Mouse (Mus musculus) heart, adult 2 months (tissue): Measurements from ENCODE around the gene S1pr5. TPM values are rescaled to one million over a fixed set of nuclear protein-coding genes. Genes with fewer than 3 reads are reported as not detected.

Experiments
- DNase-seq, 2 experiments: peaks; one replicate each; pipeline ENCODE4 v3.0.0; 2021
- H3K27ac ChIP-seq: fragments of 200-600 bp; 2 replicates; pipeline ENCODE4 v1.8.1; 2022
- H3K27me3 ChIP-seq: fragments of 200-500 bp; 2 replicates; pipeline ENCODE4 v1.6.1; 2012; ENCODE audit warnings: mild to moderate bottlenecking, low read length, inconsistent platforms, mixed read lengths; ENCODE audit not compliant: control insufficient read depth, insufficient read depth
- H3K36me3 ChIP-seq: fragments of 200-500 bp; 2 replicates; pipeline ENCODE4 v1.6.1; 2012; ENCODE audit warnings: low read length, inconsistent platforms; ENCODE audit not compliant: control insufficient read depth, insufficient read depth
- H3K4me1 ChIP-seq: fragments of 200-500 bp; 2 replicates; pipeline ENCODE4 v1.6.1; 2011; ENCODE audit warnings: low read length; ENCODE audit not compliant: control insufficient read depth, insufficient read depth
- H3K4me3 ChIP-seq: fragments of 200-600 bp; 2 replicates; pipeline ENCODE4 v1.8.1; 2022
- H3K79me2 ChIP-seq: fragments of 200-500 bp; replicated peaks from 2 replicates; pipeline ENCODE4 v1.6.1; 2012; ENCODE audit warnings: mild to moderate bottlenecking, inconsistent platforms, low read length, moderate library complexity, mixed read lengths; ENCODE audit not compliant: control insufficient read depth, insufficient read depth
- H3K9ac ChIP-seq: fragments of 200-500 bp; 2 replicates; pipeline ENCODE4 v1.6.1; 2012; ENCODE audit warnings: low read depth, mild to moderate bottlenecking, control low read depth, inconsistent platforms, low read length, mixed read lengths
- CTCF ChIP-seq: fragments of 200-600 bp; IDR thresholded peaks from 2 replicates; pipeline ENCODE4 v1.8.1; 2022; ENCODE audit warnings: antibody characterized with exemption, mild to moderate bottlenecking, moderate library complexity
- EP300 ChIP-seq: fragments of 200-500 bp; IDR thresholded peaks from 2 replicates; pipeline ENCODE4 v1.6.1; 2011; ENCODE audit warnings: low read depth, low read length, control low read depth; ENCODE audit not compliant: insufficient read depth
- POLR2A ChIP-seq: fragments of 200-500 bp; IDR thresholded peaks from 2 replicates; pipeline ENCODE4 v1.6.1; 2011; ENCODE audit warnings: mild to moderate bottlenecking, low read depth, low read length, control low read depth; ENCODE audit not compliant: insufficient read depth
- WGBS: fragments of 180-500 bp; shearing (Covaris S2); methylation state at CpG from one replicate; pipeline ENCODE4 v1.1.7; 2018; 5-methylcytosine and 5-hydroxymethylcytosine counted together
- intact Hi-C: fragments of 180-260 bp; cut with DNase I; formaldehyde crosslinking; loops from one replicate; pipeline ENCODE4 v1.15.1; 2025
- polyA plus RNA-seq: library from polyadenylated mRNA; depleted of rRNA; stranded (reverse); fragments of >200 nt; gene quantifications from 2 replicates; pipeline ENCODE4 v1.2.3, GENCODE M21; 2012
- total RNA-seq, 2 experiments: library from RNA; stranded (reverse); gene quantifications; 2 replicates each; pipeline ENCODE4 v1.2.3; 2021

Gene S1pr5
- total and polyA plus RNA-seq, 3 experiments: 1.2 to 1.5 (median 1.3) TPM

DNA sequence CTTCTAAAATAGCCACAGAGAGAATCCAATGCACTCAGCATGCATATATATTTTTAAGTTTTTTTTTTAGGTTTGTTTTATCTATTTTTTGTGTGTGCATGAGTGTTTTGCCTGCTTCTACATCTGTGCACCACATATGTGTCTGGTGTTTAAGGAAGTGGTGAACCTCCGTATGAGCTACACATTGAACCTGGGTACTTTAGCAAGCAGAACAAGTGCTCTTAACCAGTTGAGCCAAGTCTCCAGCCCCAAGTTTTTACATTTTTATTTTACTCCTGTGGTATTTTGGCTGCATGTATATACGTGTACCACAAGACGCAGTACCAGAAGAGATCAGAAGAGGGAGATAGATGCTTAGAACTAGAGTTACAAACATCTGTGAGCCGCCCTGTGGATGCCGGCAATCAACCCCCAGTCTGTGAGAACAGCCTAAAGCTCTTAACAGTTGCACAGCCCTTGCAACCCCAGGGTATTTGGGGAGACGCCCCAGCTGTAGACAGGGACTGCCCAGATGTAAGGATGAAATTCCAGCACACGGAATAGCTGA is 26.8 kb downstream of the S1pr5 start:
- WGBS: 18% methylated on average over 7 of the region's 7 CpGs
- DNase-seq: no peak

DNA sequence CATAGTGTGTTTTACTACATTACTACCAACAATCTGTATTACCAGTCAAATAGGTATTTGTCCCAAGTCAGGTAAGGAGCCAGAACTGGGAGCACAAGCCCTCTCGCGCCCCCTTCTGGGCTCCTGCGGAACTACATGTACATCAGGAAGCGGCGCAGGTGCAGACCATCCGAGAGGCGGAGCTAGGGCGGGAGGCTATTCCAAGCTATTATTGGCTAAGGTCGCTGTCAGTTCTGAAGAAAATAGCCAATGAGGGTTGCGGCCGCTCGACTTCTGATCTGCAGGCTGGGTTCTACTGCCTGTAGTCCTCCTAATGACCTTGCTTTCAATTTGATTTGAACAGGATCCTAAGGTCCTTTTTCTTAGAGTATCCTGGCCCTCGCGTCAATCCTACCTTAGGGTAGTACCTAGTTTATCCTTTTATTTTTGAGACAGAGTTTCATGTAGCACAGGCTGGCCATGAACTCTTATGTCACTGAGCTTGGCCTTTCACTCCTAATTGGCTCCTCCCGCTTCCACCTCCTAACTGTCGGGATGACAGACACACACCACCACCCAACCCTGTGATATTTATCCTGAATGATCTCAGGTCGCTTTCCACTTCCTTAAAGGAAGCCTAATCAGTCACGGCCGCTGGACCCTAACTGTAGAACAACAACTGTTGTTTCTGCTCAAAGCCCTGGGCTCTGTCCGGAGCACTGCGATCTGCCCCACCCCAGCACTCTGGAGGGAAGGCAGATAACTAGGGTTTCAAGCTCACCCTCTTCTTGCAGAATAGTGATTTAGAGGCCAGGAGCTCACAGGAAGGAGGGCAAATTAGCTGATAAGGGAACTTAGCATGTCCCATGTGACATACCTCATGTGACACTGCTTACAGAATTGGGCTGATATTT is 27.5 kb downstream of the S1pr5 start:
- Histone ChIP-seq H3K4me1 (peaks cover 4% of the 10 kb centered on the region; the same call in 1 of the 2 replicates), H3K27me3 (no peaks in the 10 kb centered on the region), H3K9ac (peak overlapping the region; percentile 49), H3K79me2 (no peaks in the 10 kb centered on the region), H3K27ac (peak overlapping the region; percentile 75), H3K4me3 (peak overlapping the region; percentile 43), H3K36me3 (no peaks in the 10 kb centered on the region)
- intact Hi-C loops: loop anchor here (2.0 to 5.0 kb wide), 4 partner anchors 68 to 136 kb away; partner anchors contain the start of genes Ap1m2 and Cdkn2d
- 3% methylated on average over 21 of the region's 21 CpGs for WGBS
- TF ChIP-seq CTCF: peak; percentile 99; the same call in 1 of the 2 replicates
- TF ChIP-seq POLR2A: peak; percentile 62
- TF ChIP-seq EP300: 0 out of 2 replicates have a peak, but pooled peaks have one; percentile 45
- peak; percentile 90 to 91 for DNase-seq

More for the DNA sequence above, 26.8 kb downstream of the S1pr5 start:
- H3K4me3 ChIP-seq: no peak overlapping the region
- H3K36me3 ChIP-seq: no peaks in the 10 kb centered on the region
- no peak overlapping the region for H3K9ac ChIP-seq
- peaks cover 4% of the 10 kb centered on the region; the same call in 1 of the 2 replicates for H3K4me1 ChIP-seq
- intact Hi-C loops: loop anchor here (2.0 to 5.0 kb wide), 4 partner anchors 69 to 135 kb away; partner anchors contain the start of genes Ap1m2 and Cdkn2d
- H3K27ac ChIP-seq: peak overlapping the region; percentile 75
- no peaks in the 10 kb centered on the region for H3K27me3 ChIP-seq
- H3K79me2 ChIP-seq: no peaks in the 10 kb centered on the region
- TF ChIP-seq EP300 (no peak), POLR2A (no peak), CTCF (peak; percentile 75)

DNA sequence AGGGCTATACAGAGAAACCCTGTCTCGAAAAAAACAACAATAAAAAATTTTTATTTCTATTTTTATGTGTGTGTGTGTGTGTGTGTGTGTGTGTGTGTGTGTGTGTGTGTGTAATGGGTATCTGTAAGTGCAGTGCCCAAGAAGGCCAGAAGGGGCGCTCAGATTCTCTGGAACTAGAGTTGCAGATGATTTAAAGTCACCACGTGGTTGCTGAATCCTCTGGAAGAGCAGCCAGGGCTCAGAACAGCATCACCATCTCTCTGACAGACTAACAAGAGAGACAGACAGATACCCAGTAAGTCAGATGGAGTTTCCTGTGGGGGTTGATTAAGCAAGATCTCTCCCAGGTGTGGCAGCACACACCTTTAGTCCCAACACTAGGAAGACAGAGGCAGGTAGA is 28.4 kb downstream of the S1pr5 start:
- Histone ChIP-seq H3K27me3 (no peaks in the 10 kb centered on the region), H3K27ac (no peak overlapping the region), H3K36me3 (no peaks in the 10 kb centered on the region), H3K4me1 (peaks cover 4% of the 10 kb centered on the region; the same call in 1 of the 2 replicates), H3K4me3 (no peak overlapping the region), H3K79me2 (no peaks in the 10 kb centered on the region), H3K9ac (no peak overlapping the region)
- intact Hi-C loops: loop anchor here (2.0 to 5.0 kb wide), 4 partner anchors 68 to 137 kb away; partner anchors contain the start of genes Ap1m2 and Cdkn2d
- DNase-seq: no peak
- WGBS: 53% methylated on average over 3 of the region's 3 CpGs
- TF ChIP-seq EP300 (no peak), CTCF (no peak), POLR2A (no peak)

DNA sequence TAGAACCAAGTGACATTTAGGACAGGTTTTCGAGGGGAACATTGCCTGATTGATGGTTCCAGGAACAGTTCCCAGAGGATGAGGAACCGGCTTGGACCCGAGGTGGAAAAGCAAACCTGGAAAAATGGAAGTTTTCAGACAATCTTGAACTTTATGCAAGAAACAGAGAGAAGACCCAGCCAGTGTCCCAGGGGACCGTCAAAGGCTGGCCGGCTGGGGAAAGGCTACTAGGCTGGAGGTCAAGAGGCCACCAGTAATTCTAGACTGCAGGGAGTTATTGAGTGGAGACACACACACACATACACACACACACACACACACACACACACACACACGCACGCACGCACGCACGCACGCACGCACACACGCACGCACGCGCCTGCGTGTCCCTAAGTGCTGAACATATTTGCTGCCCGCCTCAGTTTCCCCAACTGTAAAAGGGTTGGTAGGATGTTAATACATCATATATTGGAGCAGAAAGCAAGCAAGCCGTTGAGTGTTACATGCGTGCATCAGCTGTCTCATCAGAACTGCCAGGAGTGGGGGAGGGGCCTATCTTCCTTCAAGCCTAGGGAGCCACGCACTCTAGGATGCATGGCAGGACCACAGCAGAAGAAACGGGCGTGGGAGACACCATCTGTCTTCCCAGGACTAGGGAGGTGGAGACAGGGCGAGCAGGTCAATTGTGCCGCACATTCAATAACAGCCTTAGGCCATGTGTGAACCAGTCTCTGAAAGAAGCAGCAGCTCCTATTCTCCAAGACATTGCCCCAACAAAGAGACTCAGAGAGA is 32.0 kb downstream of the S1pr5 start:
- TF ChIP-seq CTCF (no peak), POLR2A (no peak), EP300 (no peak)
- Histone ChIP-seq H3K9ac (no peak overlapping the region), H3K4me3 (no peak overlapping the region), H3K27ac (no peak overlapping the region), H3K36me3 (no peaks in the 10 kb centered on the region), H3K79me2 (no peaks in the 10 kb centered on the region), H3K4me1 (peaks cover 3% of the 10 kb centered on the region; the same call in 1 of the 2 replicates), H3K27me3 (no peaks in the 10 kb centered on the region)
- intact Hi-C loops: no loop called here
- 68% methylated on average over 25 of the region's 25 CpGs for WGBS
- DNase-seq: no peak

DNA sequence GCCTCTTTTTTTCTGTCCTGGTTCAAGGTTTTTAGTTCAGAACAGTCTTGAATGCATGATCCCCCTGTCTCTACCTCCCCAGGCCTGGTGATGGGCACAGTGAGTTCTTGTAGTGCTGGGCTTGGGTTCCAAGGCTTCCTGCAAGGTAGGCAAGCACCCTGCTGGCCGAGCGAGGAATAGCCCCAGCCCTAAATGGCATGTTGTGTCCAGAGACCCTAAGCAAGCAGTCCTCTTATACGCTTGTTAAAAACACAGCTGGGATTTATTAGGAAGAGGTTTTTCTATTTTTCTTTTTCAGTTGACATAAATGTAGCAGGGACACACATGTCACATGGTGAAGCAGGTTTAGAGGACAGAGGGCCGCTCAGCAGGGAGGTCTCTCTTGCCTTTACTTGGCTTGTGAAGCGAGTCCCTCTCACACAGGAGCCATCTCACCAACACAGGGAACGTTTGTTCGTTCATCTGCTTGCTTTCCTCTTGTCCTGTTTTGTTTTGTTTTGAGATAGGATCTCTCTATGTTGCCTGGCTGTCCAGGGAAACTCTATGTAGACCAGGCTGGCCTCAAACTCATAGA is 34.5 kb downstream of the S1pr5 start:
- H3K79me2 ChIP-seq: no peaks in the 10 kb centered on the region
- no peaks in the 10 kb centered on the region for H3K36me3 ChIP-seq
- no peak overlapping the region for H3K4me3 ChIP-seq
- intact Hi-C loops: no loop called here
- no peak overlapping the region for H3K9ac ChIP-seq
- no peaks in the 10 kb centered on the region for H3K4me1 ChIP-seq
- no peak overlapping the region for H3K27ac ChIP-seq
- 57% methylated on average over 7 of the region's 7 CpGs for WGBS
- no peaks in the 10 kb centered on the region for H3K27me3 ChIP-seq
- no peak for DNase-seq
- TF ChIP-seq CTCF (peak; percentile 52), EP300 (no peak), POLR2A (no peak)
